ENCODE assay signal across 20 mouse cellular contexts in genomic region chr10:67253115-67253514, GRCm38 (mm10).
"Had no signal": no experiment of that assay in that cellular context is flagged by ENCODE, and none has a peak within 500 bp of the region (broad histone marks: within the 10 kb centered on the region; RNA-seq: fewer than 3 reads in every experiment).

No protein-coding gene starts in this region.

- ATAC-seq: liver, embryonic 12.5 days had no signal

- H3K27ac ChIP-seq: intestine, embryonic 15.5 days; limb, embryonic 10.5 days; limb, embryonic 13.5 days; liver, embryonic 12.5 days; liver, embryonic 15.5 days; lung, embryonic 15.5 days; neural tube, embryonic 12.5 days; stomach, embryonic 15.5 days had no signal

- DNase-seq: kidney, adult 18-20 months; layer of hippocampus, postnatal 36 days; liver; lung, adult 18-20 months; lung, postnatal 10 days; lung, postnatal 36 days; midbrain, embryonic 14.5 days; right cerebral cortex, adult 18-20 months; right cerebral cortex, postnatal 14 days; right cerebral cortex, postnatal 4 days; thymus, postnatal 25 days had no signal

- H3K4me1 ChIP-seq: intestine, embryonic 15.5 days; limb, embryonic 10.5 days; limb, embryonic 13.5 days; liver, embryonic 15.5 days; lung, embryonic 15.5 days; neural tube, embryonic 12.5 days; stomach, embryonic 15.5 days had no signal

- H3K9me3 ChIP-seq: intestine, embryonic 15.5 days; limb, embryonic 10.5 days; limb, embryonic 13.5 days; liver, embryonic 12.5 days; liver, embryonic 15.5 days; lung, embryonic 15.5 days; neural tube, embryonic 12.5 days; stomach, embryonic 15.5 days had no signal

- H3K4me2 ChIP-seq: intestine, embryonic 15.5 days; limb, embryonic 13.5 days; liver, embryonic 12.5 days; liver, embryonic 15.5 days; lung, embryonic 15.5 days; midbrain, embryonic 11.5 days; neural tube, embryonic 12.5 days; stomach, embryonic 15.5 days had no signal

- H3K9ac ChIP-seq: intestine, embryonic 15.5 days; limb, embryonic 13.5 days; liver, embryonic 12.5 days; liver, embryonic 15.5 days; lung, embryonic 15.5 days; neural tube, embryonic 12.5 days; stomach, embryonic 15.5 days had no signal

- H3K27me3 ChIP-seq: intestine, embryonic 15.5 days; limb, embryonic 13.5 days; liver, embryonic 12.5 days; liver, embryonic 15.5 days; lung, embryonic 15.5 days; neural tube, embryonic 12.5 days; stomach, embryonic 15.5 days had no signal

- H3K4me3 ChIP-seq: intestine, embryonic 15.5 days; limb, embryonic 10.5 days; limb, embryonic 13.5 days; liver, embryonic 12.5 days; liver, embryonic 15.5 days; lung, embryonic 15.5 days; neural tube, embryonic 12.5 days; stomach, embryonic 15.5 days had no signal
